Comparison of ENCODE assay signal across 20 mouse cellular contexts in genomic region chr1:92727371-92727770, GRCm38 (mm10).
"Had no signal": no experiment of that assay in that cellular context is flagged by ENCODE, and none has a peak within 500 bp of the region (broad histone marks: within the 10 kb centered on the region; RNA-seq: fewer than 3 reads in every experiment).

No protein-coding gene starts in this region.

- H3K27ac ChIP-seq: kidney, embryonic 15.5 days; limb, embryonic 12.5 days; limb, embryonic 15.5 days; liver, embryonic 14.5 days; lung, embryonic 15.5 days; midbrain, embryonic 10.5 days; midbrain, embryonic 13.5 days had no signal

- H3K36me3 ChIP-seq: kidney, embryonic 15.5 days; limb, embryonic 12.5 days; limb, embryonic 15.5 days; lung, embryonic 15.5 days; midbrain, embryonic 10.5 days; midbrain, embryonic 13.5 days had no signal

- H3K27me3 ChIP-seq: kidney, embryonic 15.5 days; limb, embryonic 12.5 days; limb, embryonic 15.5 days; lung, embryonic 15.5 days had no signal

- DNase-seq: kidney, adult 8-10 months; kidney, postnatal 10 days; kidney, postnatal 36 days; left cerebral cortex, postnatal 4 days; liver, postnatal 0 days; lung, postnatal 10 days; lung, postnatal 36 days; thymus, adult 18-20 months; thymus, postnatal 36 days had no signal

- ATAC-seq: liver, postnatal 0 days; midbrain, embryonic 13.5 days; midbrain, embryonic 16.5 days had no signal

- H3K4me1 ChIP-seq: kidney, embryonic 15.5 days; limb, embryonic 12.5 days; lung, embryonic 15.5 days; megakaryocyte, embryonic 14.5 days; midbrain, embryonic 10.5 days; midbrain, embryonic 13.5 days had no signal

- H3K9me3 ChIP-seq: kidney, embryonic 15.5 days; limb, embryonic 12.5 days; limb, embryonic 15.5 days; lung, embryonic 15.5 days; megakaryocyte, embryonic 14.5 days; midbrain, embryonic 10.5 days; midbrain, embryonic 13.5 days had no signal

- H3K9ac ChIP-seq: kidney, embryonic 15.5 days; limb, embryonic 12.5 days; limb, embryonic 15.5 days; liver, embryonic 14.5 days; liver, postnatal 0 days; lung, embryonic 15.5 days; midbrain, embryonic 13.5 days had no signal

- H3K4me2 ChIP-seq: kidney, embryonic 15.5 days; limb, embryonic 12.5 days; limb, embryonic 15.5 days; liver, embryonic 11.5 days; lung, embryonic 15.5 days; midbrain, embryonic 13.5 days had no signal

- H3K4me3 ChIP-seq: kidney, embryonic 15.5 days; limb, embryonic 12.5 days; limb, embryonic 15.5 days; lung, embryonic 15.5 days; megakaryocyte, embryonic 14.5 days; midbrain, embryonic 10.5 days; midbrain, embryonic 13.5 days; myocyte had no signal
